In the genomic region with DNA sequence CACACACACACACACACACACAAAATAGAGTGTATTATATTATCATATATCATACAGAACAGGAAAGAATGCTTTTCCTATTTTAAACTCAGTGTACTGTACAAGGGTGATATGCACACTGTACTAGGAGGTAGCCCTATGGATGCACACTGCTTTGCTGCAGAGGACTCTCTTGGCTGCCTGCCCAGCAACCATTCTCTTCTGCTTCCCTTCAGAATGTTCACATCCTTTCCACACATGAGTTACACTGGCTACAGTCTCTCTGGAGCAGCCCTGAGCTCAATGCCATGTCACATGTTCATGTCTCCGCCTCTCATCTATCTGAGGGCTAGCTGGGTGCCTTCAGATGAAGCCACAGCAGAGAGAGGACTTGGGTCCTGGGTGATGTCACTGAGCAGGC, we compare ENCODE assay signal across 9 mouse cellular contexts.
DNase-seq lines count a peak whose midpoint lies in the region; ATAC-seq and TF ChIP-seq lines count a peak whose summit lies in the region.
"Had no signal": no experiment of that assay in that cellular context is flagged by ENCODE, and none has a peak within 500 bp of the region (broad histone marks: within the 10 kb centered on the region; RNA-seq: fewer than 3 reads in every experiment).

No protein-coding gene starts in this region.

- H3K4me2 ChIP-seq in kidney, embryonic 16.5 days (replicated peaks; ENCODE audit: low read depth, low read length), result no peak overlapping the region
- H3K4me2 ChIP-seq in stomach, embryonic 14.5 days (replicated peaks; ENCODE audit: low read depth, low read length), result no peak overlapping the region
- no peak overlapping the region for H3K4me2 ChIP-seq in stomach, postnatal 0 days (replicated peaks; ENCODE audit: low read depth)

- no peaks in the 10 kb centered on the region for H3K27me3 ChIP-seq in kidney, embryonic 16.5 days (ENCODE audit: insufficient read depth, low read length)
- H3K27me3 ChIP-seq in kidney, adult 2 months (replicated peaks; ENCODE audit: control insufficient read depth, insufficient read depth, low read length), result no peaks in the 10 kb centered on the region
- H3K27me3 ChIP-seq in stomach, embryonic 14.5 days (ENCODE audit: control insufficient read depth, insufficient read depth, low read length), result no peaks in the 10 kb centered on the region
- H3K27me3 ChIP-seq in stomach, postnatal 0 days (ENCODE audit: control insufficient read depth, insufficient read depth, low read length), result no peaks in the 10 kb centered on the region

- TF ChIP-seq EP300 in stomach, postnatal 0 days (optimal IDR thresholded peaks at IDR 0.05), result no peak

- no peaks in the 10 kb centered on the region for H3K4me1 ChIP-seq in kidney, embryonic 16.5 days (ENCODE audit: insufficient read depth, low read length)
- no peaks in the 10 kb centered on the region for H3K4me1 ChIP-seq in kidney, adult 2 months (ENCODE audit: control insufficient read depth, insufficient read depth, low read length)
- no peaks in the 10 kb centered on the region for H3K4me1 ChIP-seq in stomach, embryonic 14.5 days (ENCODE audit: control insufficient read depth, insufficient read depth, low read length)
- no peaks in the 10 kb centered on the region for H3K4me1 ChIP-seq in stomach, postnatal 0 days (replicated peaks; ENCODE audit: control insufficient read depth, insufficient read depth)

- TF ChIP-seq CTCF in kidney, adult 2 months (conservative IDR thresholded peaks at IDR 0.05; ENCODE audit: insufficient read depth, insufficient read length, low read depth, low read length), result no peak
- TF ChIP-seq CTCF in stomach, postnatal 0 days (IDR thresholded peaks at IDR 0.05; ENCODE audit: low read depth), result no peak

- H3K9ac ChIP-seq in kidney, embryonic 16.5 days (replicated peaks; ENCODE audit: low read length), result no peak overlapping the region
- no peak overlapping the region for H3K9ac ChIP-seq in stomach, embryonic 14.5 days (replicated peaks; ENCODE audit: low read depth, low read length)
- H3K9ac ChIP-seq in stomach, postnatal 0 days (ENCODE audit: low read length), result no peak overlapping the region

- no peak for TF ChIP-seq POLR2A in kidney, adult 2 months (IDR thresholded peaks at IDR 0.05; ENCODE audit: low read depth, low read length)

- no peaks in the 10 kb centered on the region for H3K36me3 ChIP-seq in kidney, embryonic 16.5 days (ENCODE audit: insufficient read depth, low read length)
- H3K36me3 ChIP-seq in kidney, adult 2 months (ENCODE audit: control insufficient read depth, insufficient read depth, low read length), result no peaks in the 10 kb centered on the region
- no peaks in the 10 kb centered on the region for H3K36me3 ChIP-seq in stomach, embryonic 14.5 days (ENCODE audit: control insufficient read depth, insufficient read depth, low read length)
- no peaks in the 10 kb centered on the region for H3K36me3 ChIP-seq in stomach, postnatal 0 days (ENCODE audit: control insufficient read depth, insufficient read depth, low read length)

- no peaks in the 10 kb centered on the region for H3K9me3 ChIP-seq in kidney, embryonic 16.5 days (ENCODE audit: low read length)
- no peaks in the 10 kb centered on the region for H3K9me3 ChIP-seq in stomach, embryonic 14.5 days (ENCODE audit: control insufficient read depth, low read depth, low read length)
- no peaks in the 10 kb centered on the region for H3K9me3 ChIP-seq in stomach, postnatal 0 days (ENCODE audit: control insufficient read depth, low read length)

- ATAC-seq in kidney, embryonic 16.5 days (ENCODE audit: low FRiP score, low TSS enrichment), result peak; percentile 74
- ATAC-seq in stomach, embryonic 14.5 days (ENCODE audit: insufficient number of reproducible peaks, insufficient read depth, low FRiP score, low read depth), result peak; percentile 76
- ATAC-seq in stomach, postnatal 0 days (ENCODE audit: low FRiP score, low TSS enrichment), result no peak
- ATAC-seq in granulocyte monocyte progenitor cell, adult 5-6 weeks (replicated peaks; ENCODE audit: poor library complexity, severe bottlenecking), result no peak
- no peak for ATAC-seq in erythroid progenitor cell, adult 5-6 weeks (replicated peaks; ENCODE audit: low FRiP score, poor library complexity, severe bottlenecking)

- H3K4me3 ChIP-seq in kidney, embryonic 16.5 days (ENCODE audit: low read length), result no peak overlapping the region
- no peak overlapping the region for H3K4me3 ChIP-seq in kidney, adult 2 months (ENCODE audit: insufficient read depth, low read depth, low read length)
- H3K4me3 ChIP-seq in stomach, embryonic 14.5 days (ENCODE audit: low read depth, low read length), result no peak overlapping the region
- H3K4me3 ChIP-seq in stomach, postnatal 0 days (ENCODE audit: low read depth, low read length), result no peak overlapping the region

- H3K27ac ChIP-seq in kidney, embryonic 16.5 days (ENCODE audit: low read length), result no peak overlapping the region
- H3K27ac ChIP-seq in kidney, adult 2 months (ENCODE audit: insufficient read depth, low read depth, low read length), result no peak overlapping the region
- H3K27ac ChIP-seq in stomach, embryonic 14.5 days (ENCODE audit: low read length), result no peak overlapping the region; the same call in 1 of the 2 replicates
- H3K27ac ChIP-seq in stomach, postnatal 0 days (replicated peaks), result no peak overlapping the region

- WGBS in kidney, embryonic 16.5 days, result 63% methylated on average over 1 of the region's 1 CpGs
- 93% methylated on average over 1 of the region's 1 CpGs for WGBS in kidney, adult 2 months
- WGBS in stomach, embryonic 14.5 days, result 63% methylated on average over 1 of the region's 1 CpGs
- WGBS in stomach, postnatal 0 days, result 84% methylated on average over 1 of the region's 1 CpGs

- DNase-seq in cerebellum, postnatal 10 days, result peak; percentile 24 to 47
- DNase-seq in cerebellum, adult 11 months, result no peak
- no peak for DNase-seq in kidney, adult 2 months
- no peak for DNase-seq in stomach, postnatal 0 days (ENCODE audit: low spot score)
- DNase-seq: gastrocnemius, postnatal 14 days had no signal

Comparison
In these comparisons a context has a peak if more than half of its experiments do, and no peak if none do; other contexts are left out.
1. DNase-seq: peak in cerebellum, postnatal 10 days (2 of 2); none in cerebellum, adult 11 months (single experiment), kidney, adult 2 months (single experiment) and stomach, postnatal 0 days (single experiment).
2. ATAC-seq: peak in kidney, embryonic 16.5 days (single experiment) and stomach, embryonic 14.5 days (single experiment); none in stomach, postnatal 0 days (single experiment), granulocyte monocyte progenitor cell, adult 5-6 weeks (single experiment) and erythroid progenitor cell, adult 5-6 weeks (single experiment).